Mouse (Mus musculus) gastrocnemius, postnatal 14 days (tissue): ENCODE data around the gene Rapgef4. TPM values are rescaled to one million over a fixed set of nuclear protein-coding genes. Genes with fewer than 3 reads are reported as not detected.

Experiments used
- DNase-seq: peaks from one replicate; pipeline ENCODE4 v3.0.0; 2021; ENCODE audit warnings: mixed read lengths
- intact Hi-C: fragments of 180-260 bp; cut with DNase I; formaldehyde crosslinking; loops from one replicate; pipeline ENCODE4 v1.15.1; 2025; ENCODE audit warnings: low total_unique reads
- total RNA-seq, 2 experiments: library from RNA; stranded (reverse); gene quantifications; 2 replicates each; pipeline ENCODE4 v1.2.3; 2021

Gene Rapgef4
- total RNA-seq, 2 experiments from 2014 or later = 2.3 to 3.2 TPM

DNA sequence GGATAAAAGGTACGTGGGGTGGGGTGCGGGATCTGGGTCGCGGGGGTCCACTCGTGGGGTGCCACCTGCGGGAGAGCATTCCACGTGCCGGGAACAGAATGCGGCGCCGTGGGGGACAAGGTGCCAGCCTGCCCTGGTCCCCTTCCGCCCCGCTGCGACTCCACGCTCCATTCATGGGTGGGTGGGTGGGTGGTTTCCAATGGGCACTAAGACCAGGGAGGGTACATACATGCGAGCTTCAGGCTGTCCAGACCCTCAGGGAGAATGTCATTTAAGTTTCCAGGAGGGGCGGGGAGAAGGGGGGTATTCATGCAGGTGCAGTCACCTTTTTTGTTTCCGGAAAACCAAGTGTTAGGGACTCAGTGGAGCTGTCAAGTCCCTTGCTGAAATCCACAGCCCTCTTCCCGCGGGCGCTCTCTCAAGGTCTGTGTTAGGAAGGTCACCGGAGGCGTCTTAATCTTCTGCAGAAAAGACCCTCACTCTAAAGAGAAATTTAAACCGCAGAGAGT lies 357 bp downstream of the Rapgef4 start:
- intact Hi-C loops = no loop called here
- no peak for DNase-seq

DNA sequence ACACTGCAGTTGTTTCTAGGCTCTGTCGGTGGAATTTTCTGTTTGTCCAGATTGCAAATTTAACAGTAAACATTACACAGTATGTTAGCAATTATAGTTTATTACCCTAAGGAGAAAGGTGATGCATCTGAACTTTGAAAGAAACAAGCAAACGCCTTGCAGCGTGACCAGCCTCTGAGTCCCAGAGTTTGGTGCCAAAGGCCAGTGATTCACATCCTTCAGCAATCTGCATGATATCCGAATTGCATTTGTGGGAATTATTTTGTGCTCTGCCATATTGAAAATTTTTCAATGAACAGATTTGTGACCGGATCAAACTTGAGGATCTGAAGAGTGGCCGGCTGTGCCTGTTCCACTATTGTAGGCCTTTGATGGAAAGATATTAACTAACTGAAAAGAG lies 856 bp downstream of the Rapgef4 start:
- intact Hi-C loops = no loop called here
- no peak for DNase-seq

DNA sequence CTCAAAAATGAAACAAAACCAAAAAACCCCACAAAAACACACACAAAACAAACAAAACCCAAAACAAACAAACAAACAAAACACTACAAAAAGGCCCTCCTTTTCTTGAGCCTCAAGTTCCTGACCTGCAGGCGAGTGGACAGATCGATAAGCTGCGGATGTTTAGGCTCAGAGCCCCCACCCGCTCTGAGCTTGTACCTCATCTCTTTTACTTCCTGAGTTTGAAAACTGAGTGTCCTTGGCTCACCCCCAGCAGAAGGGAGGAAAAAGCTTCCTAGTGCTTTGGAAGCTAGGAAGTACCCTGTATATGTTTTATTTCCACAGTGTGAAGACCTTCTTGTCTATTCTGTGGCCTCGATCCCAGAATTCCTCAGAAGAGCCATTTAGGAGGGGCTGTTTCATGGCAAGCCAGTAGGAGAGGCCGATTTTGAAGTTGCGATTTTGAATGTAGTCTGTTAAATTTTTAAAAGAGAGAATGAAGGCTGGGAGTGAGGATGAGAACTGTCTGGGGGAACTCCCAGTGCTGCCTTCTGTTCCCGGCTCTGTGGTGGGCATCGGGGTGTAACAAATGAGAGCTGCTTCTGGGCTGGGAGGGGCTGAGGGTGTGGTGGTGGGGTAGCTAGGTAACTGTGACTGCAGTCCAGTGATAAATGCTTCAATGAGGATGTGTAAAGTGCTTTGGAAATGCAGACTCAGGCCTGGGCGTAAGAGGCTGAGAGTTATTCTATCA lies 2.0 kb downstream of the Rapgef4 start:
- no peak for DNase-seq
- intact Hi-C loops = no loop called here

DNA sequence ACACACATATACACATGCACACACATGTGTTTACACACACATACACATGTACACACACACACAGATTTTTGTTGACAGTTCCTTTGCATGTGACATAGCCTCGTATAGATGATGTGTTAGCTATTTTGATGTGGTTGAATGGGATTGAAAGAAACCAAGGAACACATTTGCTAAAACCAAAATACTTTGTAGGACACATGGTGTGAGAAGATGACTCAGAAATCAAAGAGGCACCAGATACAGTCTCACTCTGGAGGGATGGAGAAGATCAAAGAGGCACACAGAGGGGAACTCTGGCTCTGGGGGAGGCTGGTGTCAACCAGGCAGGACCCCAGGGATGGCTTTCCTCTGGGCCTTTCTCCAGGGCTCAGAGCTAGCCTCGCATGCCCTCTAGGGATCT lies 4.7 kb downstream of the Rapgef4 start:
- DNase-seq = no peak
- intact Hi-C loops = no loop called here

DNA sequence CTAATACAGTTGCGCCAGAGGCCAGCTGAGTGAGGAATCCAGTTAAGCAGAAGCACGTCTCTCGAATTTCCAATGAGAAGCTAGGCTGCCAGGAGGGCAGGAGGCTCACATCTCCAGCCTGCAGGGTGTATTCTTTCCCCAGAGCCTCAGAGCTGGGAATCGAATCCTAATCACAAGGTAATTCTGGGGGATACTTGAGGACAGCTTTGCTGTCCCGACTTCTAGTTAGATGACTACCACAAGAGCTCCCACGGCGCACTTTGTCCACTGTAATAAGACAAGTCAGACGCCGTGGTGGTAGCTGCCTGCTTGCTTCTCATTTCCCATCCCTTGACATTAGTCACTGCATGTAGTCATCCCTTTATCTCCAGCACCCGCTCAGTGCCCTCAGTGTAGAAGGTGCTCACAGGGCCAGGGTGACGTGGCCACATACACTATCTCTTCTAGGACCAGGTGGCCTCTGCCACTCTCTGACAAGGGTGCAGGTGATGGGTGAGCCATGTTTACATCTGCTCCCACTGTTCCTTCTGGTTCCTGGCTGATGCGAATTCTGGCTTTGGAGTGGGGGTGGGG lies 5.3 kb downstream of the Rapgef4 start:
- intact Hi-C loops = no loop called here
- DNase-seq = no peak

DNA sequence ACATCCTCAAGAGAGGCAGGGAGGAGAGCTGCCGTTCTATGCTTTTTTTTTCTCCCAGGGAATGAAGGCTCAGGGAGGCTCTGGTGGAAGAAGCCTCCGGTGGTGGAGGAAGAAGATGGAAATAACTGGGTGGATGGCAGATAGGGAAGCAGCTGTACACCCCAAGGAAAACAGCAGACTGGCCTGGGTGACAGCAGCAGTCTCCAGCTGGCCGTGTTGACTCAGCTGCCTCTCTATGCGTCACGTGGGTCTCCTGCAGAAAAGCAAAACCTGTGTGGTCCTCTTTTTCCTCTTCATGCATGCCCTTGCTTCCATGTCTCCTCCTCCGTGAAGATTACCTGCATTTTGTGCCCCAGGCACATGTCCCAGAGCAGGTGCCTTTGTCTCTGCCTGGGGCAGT lies 7.5 kb downstream of the Rapgef4 start:
- intact Hi-C loops = no loop called here
- DNase-seq = no peak

DNA sequence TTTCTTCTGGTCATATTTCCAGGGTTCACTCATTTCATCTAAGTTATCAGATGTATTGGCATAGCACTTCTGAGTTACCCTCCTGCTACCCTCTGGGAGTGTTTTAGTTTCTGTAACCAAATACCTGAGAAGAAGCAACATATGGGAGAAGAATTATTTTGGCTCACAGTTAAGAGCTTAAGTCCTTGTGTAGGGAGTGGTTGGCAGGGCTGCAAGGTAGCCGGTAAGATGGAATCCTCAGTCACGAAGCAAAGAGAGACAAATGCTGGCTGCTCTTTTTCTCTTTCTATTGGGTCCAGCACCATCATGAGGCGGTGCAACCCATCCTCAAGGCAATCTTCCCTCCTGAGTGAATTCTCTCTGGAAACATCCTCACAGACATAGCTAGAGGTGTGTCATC lies 11.1 kb downstream of the Rapgef4 start:
- no peak for DNase-seq
- intact Hi-C loops = no loop called here

DNA sequence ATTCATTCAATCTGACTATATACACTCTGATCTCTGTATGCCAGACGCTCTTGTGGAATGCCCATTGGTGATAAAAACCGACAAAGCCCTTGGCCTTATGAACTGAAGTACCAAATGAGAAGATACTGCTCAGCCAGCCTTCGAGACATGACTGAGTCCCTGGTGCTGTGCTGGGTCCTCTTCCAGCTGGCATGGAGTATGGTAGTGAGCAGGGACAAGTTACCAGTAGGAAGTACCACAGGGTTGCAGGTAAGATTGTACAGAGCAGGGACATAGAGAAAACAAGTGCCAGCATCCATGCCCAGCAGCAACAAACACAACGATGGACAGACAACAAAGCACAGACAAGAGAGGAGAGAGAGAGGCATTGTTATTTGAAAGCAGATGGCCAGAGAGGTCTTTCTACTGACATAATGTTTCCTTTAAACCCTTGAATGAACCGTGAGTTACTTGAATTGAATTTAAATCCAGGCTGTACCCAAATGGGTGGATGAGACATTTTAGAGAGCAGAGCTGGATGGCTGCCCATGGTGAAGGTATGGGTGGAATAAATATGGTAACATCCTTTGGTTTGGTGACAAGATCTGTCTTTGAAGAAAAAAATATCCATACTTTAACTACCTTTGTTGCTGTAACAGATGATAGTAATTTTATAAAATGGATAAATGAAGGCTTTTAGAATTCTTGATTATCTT lies 12.8 kb downstream of the Rapgef4 start:
- DNase-seq = no peak
- intact Hi-C loops = no loop called here

DNA sequence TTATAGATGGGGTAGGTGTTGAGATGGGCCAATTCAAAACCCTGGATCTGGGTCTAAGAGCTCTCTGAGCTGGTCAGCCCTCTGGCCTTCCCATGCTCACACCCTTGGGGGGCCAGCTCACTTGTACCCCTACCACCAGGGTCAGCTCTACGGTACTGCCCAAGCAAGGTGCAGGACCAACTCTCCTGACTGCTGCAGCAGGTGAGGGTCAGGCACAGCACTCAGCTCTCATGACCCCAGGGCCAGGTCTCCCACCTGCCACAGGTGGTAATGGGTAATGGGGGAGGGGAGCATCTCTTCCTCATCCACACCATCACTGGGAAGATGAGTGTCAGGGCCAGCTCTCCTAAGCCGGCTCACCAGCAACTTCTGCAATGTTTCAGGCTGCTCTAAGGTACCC lies 17.5 kb downstream of the Rapgef4 start:
- DNase-seq = no peak
- intact Hi-C loops = no loop called here

DNA sequence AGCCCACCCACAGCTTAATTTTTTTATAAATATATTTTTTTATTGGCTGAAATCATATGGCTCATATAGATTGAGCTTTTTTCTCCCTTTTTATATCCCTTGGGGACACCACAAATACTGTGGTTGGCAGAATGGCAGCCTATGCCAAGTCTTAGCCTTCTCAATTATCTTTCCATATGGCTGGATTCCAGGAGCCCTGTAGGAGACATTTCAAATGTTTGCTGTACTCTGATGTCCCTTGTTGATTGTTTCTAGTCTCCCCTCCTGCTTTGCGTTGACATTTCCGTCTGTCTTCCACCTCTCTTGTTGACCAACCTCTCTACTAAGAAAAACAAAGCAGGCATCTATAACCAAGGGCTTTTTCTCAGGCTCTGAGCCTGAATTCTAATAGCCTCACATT lies 19.1 kb downstream of the Rapgef4 start:
- intact Hi-C loops = no loop called here
- no peak for DNase-seq

DNA sequence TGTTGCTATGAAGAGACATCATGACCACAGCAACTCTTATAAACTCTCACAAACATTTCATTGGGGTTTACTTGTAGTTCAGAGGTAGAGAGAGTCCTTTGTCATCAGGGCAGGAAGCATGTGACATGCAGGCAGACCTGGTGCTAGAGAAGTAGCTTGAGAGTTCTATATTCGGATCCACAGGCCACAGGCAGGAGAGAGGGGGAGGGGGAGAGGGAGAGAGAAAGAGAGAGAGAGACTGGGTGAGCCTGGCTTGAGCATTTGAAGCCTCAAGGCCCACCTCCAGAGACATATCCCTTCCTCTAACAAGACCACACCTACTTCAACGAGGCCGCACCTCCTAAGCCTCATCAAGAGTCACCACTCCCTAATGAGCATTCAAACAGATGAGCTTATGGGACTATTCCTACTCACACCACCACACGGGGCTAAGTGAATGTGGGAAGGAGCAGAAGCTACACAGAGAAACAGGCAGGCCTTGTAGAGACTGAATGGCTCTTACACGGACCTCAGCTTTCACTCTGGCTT lies 21.9 kb downstream of the Rapgef4 start:
- intact Hi-C loops = no loop called here
- no peak for DNase-seq

DNA sequence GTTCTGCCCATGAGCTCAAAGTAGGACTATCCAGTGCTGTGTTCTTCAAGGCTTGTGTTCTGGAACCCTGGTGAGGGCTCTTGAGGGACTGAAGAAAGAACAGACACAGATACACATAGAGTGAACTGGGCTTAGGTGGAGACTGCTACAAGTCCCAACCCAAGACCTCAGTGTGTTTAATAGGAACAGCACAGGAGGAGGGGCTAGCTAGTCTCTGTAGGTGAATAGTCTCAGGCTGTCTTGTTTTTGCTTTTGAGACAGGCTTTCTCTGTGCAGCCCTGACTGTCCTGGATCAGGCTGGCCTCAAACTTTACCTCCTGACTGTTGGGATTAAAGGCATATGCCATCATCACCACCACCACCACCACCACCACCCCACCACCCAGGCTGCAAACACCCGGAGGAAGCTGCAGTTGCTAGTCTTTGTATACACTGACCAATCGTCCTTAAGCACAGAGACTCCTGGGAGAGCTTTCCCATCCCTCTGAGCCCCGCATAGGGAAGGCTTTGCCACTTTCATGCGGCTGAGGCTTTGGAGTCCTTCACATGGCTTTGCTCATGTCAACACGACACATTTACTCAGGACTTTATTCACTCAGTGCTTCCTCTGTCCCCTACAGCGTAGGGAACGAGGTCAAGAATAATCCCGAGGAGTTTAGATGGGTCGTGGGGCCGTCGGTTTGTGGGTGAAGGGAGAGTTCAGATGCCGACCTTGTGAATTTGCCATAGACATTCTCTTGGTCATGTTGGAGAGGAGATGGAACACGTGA lies 22.9 kb downstream of the Rapgef4 start:
- intact Hi-C loops = no loop called here
- no peak for DNase-seq

DNA sequence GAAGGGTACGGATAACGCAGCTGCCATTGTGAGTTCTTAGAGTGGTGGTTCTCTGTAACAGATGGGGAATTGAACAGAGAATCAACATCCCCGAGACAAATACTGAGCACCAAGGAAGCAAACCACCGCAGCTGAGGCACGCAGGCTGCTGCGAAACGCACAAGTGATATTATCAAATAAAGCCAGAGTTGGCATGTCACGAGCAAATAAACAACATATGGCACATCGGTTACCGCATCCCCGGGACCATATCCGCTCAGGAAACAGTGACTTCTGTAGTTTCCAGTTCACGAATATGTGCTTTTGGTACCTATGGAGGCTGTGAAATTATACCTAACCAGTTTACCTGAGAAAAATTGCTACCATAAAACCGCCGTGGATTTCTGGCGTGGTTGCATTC lies 24.0 kb downstream of the Rapgef4 start:
- DNase-seq = no peak
- intact Hi-C loops = no loop called here

DNA sequence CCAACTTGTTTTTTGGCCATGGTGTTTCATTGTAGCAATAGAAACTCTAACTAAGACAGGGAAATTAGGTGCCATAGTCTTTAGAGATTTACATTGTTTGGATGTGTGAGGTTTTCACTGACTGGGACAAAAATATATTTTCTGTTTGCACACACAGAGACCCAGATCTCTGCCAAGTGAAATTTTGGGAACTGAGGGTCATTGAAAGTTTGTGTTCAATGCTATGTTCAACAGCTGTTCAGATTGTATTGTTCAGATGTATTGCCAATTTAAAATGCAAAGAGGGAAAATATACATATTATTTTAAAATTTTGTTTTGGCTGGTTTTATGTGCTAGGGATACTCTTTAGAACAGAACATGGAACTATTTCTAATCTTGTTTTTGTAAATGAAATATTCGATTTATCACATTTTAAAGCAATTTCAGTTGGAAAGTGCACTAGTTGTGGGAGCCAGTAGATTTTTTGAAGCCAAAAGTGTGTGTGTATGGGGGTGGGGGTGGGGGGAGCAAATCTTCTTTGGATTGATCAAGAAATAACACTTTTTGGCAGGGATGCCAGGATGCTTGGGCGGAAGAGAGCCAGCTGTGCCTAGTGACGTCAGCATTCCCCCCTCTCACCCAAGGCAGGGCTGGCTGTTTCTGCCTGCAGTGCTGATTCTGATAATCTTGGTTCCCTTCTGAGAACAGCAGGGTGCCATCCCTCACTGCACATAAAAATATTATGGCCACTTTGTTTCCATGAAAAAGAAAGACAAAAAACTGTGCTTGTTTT lies 28.6 kb downstream of the Rapgef4 start:
- intact Hi-C loops = no loop called here
- DNase-seq = peak; percentile 14

DNA sequence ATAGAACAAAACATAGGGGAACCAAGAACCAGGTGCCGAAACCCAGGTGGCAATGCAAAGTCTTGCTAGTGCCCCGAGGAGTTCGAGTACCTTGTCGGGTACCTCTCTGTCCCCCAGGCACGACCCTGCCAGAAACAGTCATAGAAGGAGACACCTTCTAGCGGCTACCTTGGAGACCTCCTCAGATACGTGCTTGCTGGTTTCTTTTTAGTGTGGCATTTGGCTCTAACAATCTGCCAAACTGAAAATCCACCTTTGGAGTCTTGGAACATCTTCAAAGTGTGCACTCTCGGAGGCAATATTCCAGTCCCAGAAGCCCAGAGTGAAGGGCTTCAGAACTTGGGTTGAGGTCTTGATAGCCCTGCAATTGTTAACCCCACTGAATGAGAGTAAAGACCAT lies 34.3 kb downstream of the Rapgef4 start:
- intact Hi-C loops = no loop called here

DNA sequence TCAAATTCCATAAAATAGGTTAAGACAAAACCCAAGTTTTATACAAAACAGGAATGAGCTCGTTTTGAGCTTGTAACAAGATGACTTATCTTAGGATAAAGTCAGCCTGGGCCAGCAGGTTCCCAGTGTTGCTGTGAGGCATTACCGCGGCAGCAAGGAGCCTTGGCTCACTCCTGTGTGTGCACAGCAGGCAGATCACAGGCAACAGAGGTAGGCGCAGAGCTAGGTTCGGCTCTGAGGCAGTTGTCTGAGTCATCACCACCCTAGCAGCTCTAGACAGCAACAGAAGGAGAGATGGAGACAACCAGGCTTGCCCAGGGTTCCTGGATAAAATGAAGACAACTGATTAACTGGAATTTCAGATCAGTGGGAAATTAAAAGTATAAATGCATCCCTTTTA lies 35.0 kb downstream of the Rapgef4 start:
- intact Hi-C loops = no loop called here
- DNase-seq = no peak

More for the DNA sequence above, 34.3 kb downstream of the Rapgef4 start:
- no peak for DNase-seq

DNA sequence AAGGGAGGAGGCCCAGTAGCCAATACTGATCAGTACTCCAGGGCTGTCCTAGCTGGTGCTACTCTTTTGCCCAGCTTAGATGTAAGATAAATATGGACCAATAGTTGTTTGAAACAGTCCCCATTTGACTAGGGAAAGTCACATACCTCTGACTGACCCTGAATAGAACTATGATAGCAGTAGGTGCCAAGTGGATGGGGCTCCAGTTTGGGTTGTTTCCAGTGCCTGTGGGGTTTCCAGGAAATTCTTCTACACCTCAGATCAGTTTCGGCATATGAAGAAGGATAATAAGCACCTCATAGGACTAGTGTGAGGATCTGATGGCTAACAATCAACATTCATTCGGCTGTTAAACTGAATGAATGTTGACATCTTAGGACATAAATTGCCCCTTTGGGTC lies 36.1 kb downstream of the Rapgef4 start:
- intact Hi-C loops = no loop called here
- DNase-seq = no peak

DNA sequence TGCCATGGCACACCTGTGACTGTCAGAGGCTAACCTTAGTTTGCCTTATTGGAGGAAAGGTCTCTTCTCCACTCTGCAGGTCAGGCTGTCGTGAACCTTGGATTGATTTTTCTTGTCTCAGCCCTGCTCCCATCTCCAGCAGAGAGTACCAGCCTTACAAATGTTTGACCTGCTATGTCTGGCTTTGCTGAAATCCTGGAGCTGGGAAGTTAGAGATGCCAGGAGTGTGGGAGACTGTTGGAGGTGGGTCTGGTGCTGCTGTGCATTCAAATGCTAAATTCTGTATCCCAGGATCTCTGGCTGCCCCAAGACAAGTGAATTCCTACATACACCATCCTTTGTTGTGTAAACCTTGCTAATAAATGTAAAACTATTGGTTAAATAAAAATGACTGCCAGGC lies 37.7 kb downstream of the Rapgef4 start:
- intact Hi-C loops = no loop called here
- no peak for DNase-seq

DNA sequence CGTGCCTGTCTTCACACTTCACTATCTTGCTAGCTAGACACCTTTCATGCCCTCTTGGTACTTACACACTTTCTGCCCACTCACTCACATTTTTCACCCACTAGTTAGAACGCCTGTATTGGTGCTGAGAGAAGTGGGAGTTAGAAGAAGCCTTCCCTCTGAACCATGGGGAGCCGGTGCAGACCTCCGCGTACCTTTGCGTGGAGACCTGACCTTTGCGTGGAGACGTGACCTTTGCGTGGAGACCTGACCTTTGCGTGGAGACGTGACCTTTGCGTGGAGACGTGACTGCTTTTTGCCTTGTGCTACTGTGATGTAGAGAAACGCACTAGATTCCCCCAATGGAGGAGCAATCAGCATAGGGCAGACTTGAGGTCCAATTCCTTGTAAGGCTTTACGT lies 39.7 kb downstream of the Rapgef4 start:
- intact Hi-C loops = no loop called here
- DNase-seq = no peak
